Mouse (Mus musculus): ENCODE data around the gene Tmem210. TPM values are rescaled to one million over a fixed set of nuclear protein-coding genes. Genes with fewer than 3 reads are reported as not detected.

Gene Tmem210
- polyA plus RNA-seq, 1 experiment from 2014 or later, result not detected

DNA sequence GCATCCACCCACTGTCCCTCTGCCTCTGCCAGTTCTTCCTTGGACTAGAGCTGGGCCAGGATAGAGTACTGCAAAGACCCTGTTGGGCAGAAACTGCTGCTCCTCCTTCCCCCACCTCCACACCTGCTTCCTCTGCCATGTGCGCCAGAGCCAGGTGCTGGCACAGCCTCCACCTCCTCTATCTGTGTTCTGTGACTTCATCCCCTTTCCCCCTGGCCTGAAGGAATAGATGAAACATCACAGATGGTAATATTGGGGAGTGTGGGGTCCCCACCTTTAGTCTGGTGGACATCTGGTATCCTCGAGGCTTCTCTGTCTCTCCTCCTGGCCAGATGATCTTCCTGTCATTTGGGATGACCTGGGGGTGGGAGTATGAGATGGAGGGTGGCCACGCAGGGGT, 15.5 kb downstream of the Tmem210 start:
- peaks cover 39% of the 10 kb centered on the region for H3K27me3 ChIP-seq (ENCODE audit: control insufficient read depth, insufficient read depth, low read depth, low read length)
- H3K4me3 ChIP-seq (ENCODE audit: low read depth, low read length), result no peak overlapping the region
- no peak overlapping the region for H3K9ac ChIP-seq (ENCODE audit: low read depth, low read length)
- no peak overlapping the region for H3K27ac ChIP-seq (ENCODE audit: low read length)
- ATAC-seq (ENCODE audit: low read depth), result no peak
- no peaks in the 10 kb centered on the region for H3K36me3 ChIP-seq (ENCODE audit: control insufficient read depth, insufficient read depth)
- H3K4me2 ChIP-seq (ENCODE audit: low read depth, low read length), result no peak overlapping the region
- no peaks in the 10 kb centered on the region for H3K9me3 ChIP-seq (replicated peaks; ENCODE audit: control insufficient read depth, low read length)
- no peaks in the 10 kb centered on the region for H3K4me1 ChIP-seq (ENCODE audit: control insufficient read depth, low read depth, low read length)
- WGBS (ENCODE audit: insufficient replicate concordance), result 39% methylated on average over 3 of the region's 3 CpGs

- ATAC-seq (ENCODE audit: low read depth), result no peak
- no peaks in the 10 kb centered on the region for H3K36me3 ChIP-seq (ENCODE audit: control insufficient read depth, insufficient read depth)
- no peak overlapping the region for H3K27ac ChIP-seq (ENCODE audit: low read length)
- peaks cover 45% of the 10 kb centered on the region for H3K27me3 ChIP-seq (ENCODE audit: control insufficient read depth, insufficient read depth, low read depth, low read length)
- no peaks in the 10 kb centered on the region for H3K4me1 ChIP-seq (ENCODE audit: control insufficient read depth, low read depth, low read length)
- H3K4me3 ChIP-seq (ENCODE audit: low read depth, low read length), result no peak overlapping the region
- no peaks in the 10 kb centered on the region for H3K9me3 ChIP-seq (replicated peaks; ENCODE audit: control insufficient read depth, low read length)
- no peak overlapping the region for H3K4me2 ChIP-seq (ENCODE audit: low read depth, low read length)
- WGBS (ENCODE audit: insufficient replicate concordance), result 51% methylated on average over 7 of the region's 7 CpGs
- H3K9ac ChIP-seq (ENCODE audit: low read depth, low read length), result no peak overlapping the region
Observed at GRCm38 (mm10) chr2:25303931-25304656, 16.1 kb downstream of the Tmem210 start.

GRCm38 (mm10) chr2:25304657-25305541, 17.0 kb downstream of the Tmem210 start:
- Histone ChIP-seq H3K4me2 (ENCODE audit: low read depth, low read length) (peak overlapping the region; percentile 57), H3K27me3 (ENCODE audit: control insufficient read depth, insufficient read depth, low read depth, low read length) (peaks cover 47% of the 10 kb centered on the region), H3K9me3 (replicated peaks; ENCODE audit: control insufficient read depth, low read length) (no peaks in the 10 kb centered on the region), H3K27ac (ENCODE audit: low read length) (no peak overlapping the region), H3K36me3 (ENCODE audit: control insufficient read depth, insufficient read depth) (no peaks in the 10 kb centered on the region), H3K4me3 (ENCODE audit: low read depth, low read length) (peak overlapping the region; percentile 25; the same call in 1 of the 2 replicates), H3K4me1 (ENCODE audit: control insufficient read depth, low read depth, low read length) (no peaks in the 10 kb centered on the region), H3K9ac (ENCODE audit: low read depth, low read length) (no peak overlapping the region)
- 1% methylated on average over 44 of the region's 45 CpGs for WGBS (ENCODE audit: insufficient replicate concordance)
- ATAC-seq (ENCODE audit: low read depth), result no peak

DNA sequence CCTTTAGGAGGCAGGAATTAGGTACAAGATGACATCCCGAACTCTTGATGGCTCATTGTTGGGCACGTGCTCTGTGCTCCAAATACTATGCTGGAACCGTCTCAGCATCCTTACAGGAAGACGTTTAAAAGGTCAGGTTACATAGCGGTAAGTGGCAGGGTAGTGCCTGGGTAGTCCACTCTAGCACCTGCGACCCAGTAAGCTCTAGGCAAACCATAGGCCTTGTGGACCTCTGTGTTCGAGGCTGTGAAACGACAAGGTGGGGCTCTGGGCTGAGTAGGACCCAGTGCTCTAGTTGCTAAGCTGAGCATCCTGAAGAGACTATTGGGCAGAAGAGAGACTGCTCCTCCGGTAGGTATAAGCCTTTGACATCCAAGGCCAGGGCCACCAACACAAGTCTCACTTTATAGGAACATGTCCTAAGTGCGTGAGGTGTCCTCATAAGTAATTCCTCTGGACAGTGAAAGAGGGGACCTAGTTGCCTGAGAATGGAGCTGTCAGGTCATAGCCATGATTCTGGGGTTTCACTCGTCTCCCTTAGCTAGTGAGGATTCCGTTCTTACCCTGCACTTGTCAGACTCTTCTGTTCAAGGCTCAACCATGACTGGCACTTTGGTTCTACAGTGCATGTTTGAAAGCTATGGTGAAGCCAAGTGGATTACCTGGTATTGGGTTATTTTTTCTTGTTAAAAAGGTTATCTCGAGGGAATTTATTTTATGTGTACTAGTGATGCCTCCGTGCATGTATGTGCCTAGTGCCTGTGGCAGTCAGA, 17.8 kb downstream of the Tmem210 start:
- H3K27me3 ChIP-seq (ENCODE audit: control insufficient read depth, insufficient read depth, low read depth, low read length), result peaks cover 55% of the 10 kb centered on the region
- no peak for ATAC-seq (ENCODE audit: low read depth)
- H3K9me3 ChIP-seq (replicated peaks; ENCODE audit: control insufficient read depth, low read length), result no peaks in the 10 kb centered on the region
- H3K27ac ChIP-seq (ENCODE audit: low read length), result no peak overlapping the region
- H3K9ac ChIP-seq (ENCODE audit: low read depth, low read length), result no peak overlapping the region
- no peaks in the 10 kb centered on the region for H3K36me3 ChIP-seq (ENCODE audit: control insufficient read depth, insufficient read depth)
- H3K4me3 ChIP-seq (ENCODE audit: low read depth, low read length), result no peak overlapping the region
- peak overlapping the region; percentile 57; the same call in 1 of the 2 replicates for H3K4me2 ChIP-seq (ENCODE audit: low read depth, low read length)
- WGBS (ENCODE audit: insufficient replicate concordance), result 41% methylated on average over 14 of the region's 14 CpGs
- no peaks in the 10 kb centered on the region for H3K4me1 ChIP-seq (ENCODE audit: control insufficient read depth, low read depth, low read length)

- Histone ChIP-seq H3K9me3 (replicated peaks; ENCODE audit: control insufficient read depth, low read length) (no peaks in the 10 kb centered on the region), H3K27ac (ENCODE audit: low read length) (no peak overlapping the region), H3K4me2 (ENCODE audit: low read depth, low read length) (no peak overlapping the region), H3K36me3 (ENCODE audit: control insufficient read depth, insufficient read depth) (no peaks in the 10 kb centered on the region), H3K4me1 (ENCODE audit: control insufficient read depth, low read depth, low read length) (no peaks in the 10 kb centered on the region), H3K27me3 (ENCODE audit: control insufficient read depth, insufficient read depth, low read depth, low read length) (peaks cover 66% of the 10 kb centered on the region), H3K4me3 (ENCODE audit: low read depth, low read length) (no peak overlapping the region), H3K9ac (ENCODE audit: low read depth, low read length) (no peak overlapping the region)
- WGBS (ENCODE audit: insufficient replicate concordance), result 43% methylated on average over 10 of the region's 10 CpGs
- ATAC-seq (ENCODE audit: low read depth), result no peak
Observed at GRCm38 (mm10) chr2:25310180-25310579, 22.2 kb downstream of the Tmem210 start.

- H3K4me1 ChIP-seq (ENCODE audit: control insufficient read depth, low read depth, low read length), result no peaks in the 10 kb centered on the region
- H3K4me2 ChIP-seq (ENCODE audit: low read depth, low read length), result no peak overlapping the region
- WGBS (ENCODE audit: insufficient replicate concordance), result 2% methylated on average over 22 of the region's 22 CpGs
- H3K9me3 ChIP-seq (replicated peaks; ENCODE audit: control insufficient read depth, low read length), result no peaks in the 10 kb centered on the region
- no peak overlapping the region for H3K9ac ChIP-seq (ENCODE audit: low read depth, low read length)
- no peaks in the 10 kb centered on the region for H3K36me3 ChIP-seq (ENCODE audit: control insufficient read depth, insufficient read depth)
- H3K4me3 ChIP-seq (ENCODE audit: low read depth, low read length), result no peak overlapping the region
- no peak overlapping the region for H3K27ac ChIP-seq (ENCODE audit: low read length)
- ATAC-seq (ENCODE audit: low read depth), result no peak
- peaks cover 58% of the 10 kb centered on the region for H3K27me3 ChIP-seq (ENCODE audit: control insufficient read depth, insufficient read depth, low read depth, low read length)
Observed at GRCm38 (mm10) chr2:25310969-25311368, 23.0 kb downstream of the Tmem210 start.

DNA sequence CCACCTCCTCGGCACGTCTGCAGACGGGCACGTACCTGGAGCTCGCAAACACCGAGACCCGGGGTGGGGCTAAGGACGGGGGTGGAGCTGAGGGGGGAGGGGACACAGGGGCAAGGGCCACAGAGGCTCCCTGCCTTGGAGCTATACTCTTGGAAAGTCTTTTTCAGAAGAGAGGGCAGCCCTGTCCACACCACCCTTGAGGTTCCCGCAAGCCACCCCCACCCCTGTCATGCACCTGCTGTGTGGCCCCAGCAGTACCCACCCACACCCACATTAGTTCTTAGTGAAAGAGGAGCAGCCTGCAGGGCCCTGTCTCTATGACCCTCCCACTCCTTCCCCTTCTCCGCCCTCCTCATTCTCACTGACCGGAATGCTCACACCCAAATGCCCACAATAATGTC, 23.5 kb downstream of the Tmem210 start:
- H3K36me3 ChIP-seq (ENCODE audit: control insufficient read depth, insufficient read depth), result no peaks in the 10 kb centered on the region
- ATAC-seq (ENCODE audit: low read depth), result no peak
- no peaks in the 10 kb centered on the region for H3K9me3 ChIP-seq (replicated peaks; ENCODE audit: control insufficient read depth, low read length)
- H3K27ac ChIP-seq (ENCODE audit: low read length), result no peak overlapping the region
- no peaks in the 10 kb centered on the region for H3K4me1 ChIP-seq (ENCODE audit: control insufficient read depth, low read depth, low read length)
- no peak overlapping the region for H3K4me2 ChIP-seq (ENCODE audit: low read depth, low read length)
- no peak overlapping the region for H3K4me3 ChIP-seq (ENCODE audit: low read depth, low read length)
- H3K27me3 ChIP-seq (ENCODE audit: control insufficient read depth, insufficient read depth, low read depth, low read length), result peaks cover 53% of the 10 kb centered on the region
- 6% methylated on average over 11 of the region's 11 CpGs for whole genome bisulfite sequencing (ENCODE audit: insufficient replicate concordance)
- H3K9ac ChIP-seq (ENCODE audit: low read depth, low read length), result no peak overlapping the region

- H3K4me2 ChIP-seq (ENCODE audit: low read depth, low read length), result peak overlapping the region; percentile 23; the same call in 1 of the 2 replicates
- ATAC-seq (ENCODE audit: low read depth), result no peak
- no peak overlapping the region for H3K27ac ChIP-seq (ENCODE audit: low read length)
- H3K9me3 ChIP-seq (replicated peaks; ENCODE audit: control insufficient read depth, low read length), result no peaks in the 10 kb centered on the region
- no peaks in the 10 kb centered on the region for H3K36me3 ChIP-seq (ENCODE audit: control insufficient read depth, insufficient read depth)
- no peak overlapping the region for H3K4me3 ChIP-seq (ENCODE audit: low read depth, low read length)
- no peak overlapping the region for H3K9ac ChIP-seq (ENCODE audit: low read depth, low read length)
- no peaks in the 10 kb centered on the region for H3K4me1 ChIP-seq (ENCODE audit: control insufficient read depth, low read depth, low read length)
- 6% methylated on average over 31 of the region's 31 CpGs for WGBS (ENCODE audit: insufficient replicate concordance)
- H3K27me3 ChIP-seq (ENCODE audit: control insufficient read depth, insufficient read depth, low read depth, low read length), result peaks cover 32% of the 10 kb centered on the region
Observed at GRCm38 (mm10) chr2:25318119-25318966, 30.4 kb downstream of the Tmem210 start.

All from liver, embryonic 16.5 days (tissue).